Mouse (Mus musculus) cerebral cortex, adult 2 months (tissue): ENCODE measurements around the gene Cpne9.

Experiments
- WGBS: fragments of 180-500 bp; shearing (Covaris S2); methylation state at CpG from one replicate; pipeline ENCODE4 v1.1.7; 2018; 5-methylcytosine and 5-hydroxymethylcytosine counted together

Cpne9 gene

GRCm38 (mm10) chr6:113282101-113282802, at the start of gene Cpne9:
Gene Cpne9, plus strand, starts transcription at chr6:113282307.
- WGBS = 1% methylated on average over 37 of the region's 37 CpGs

- WGBS = 46% methylated on average over 5 of the region's 5 CpGs
Measured at GRCm38 (mm10) chr6:113235141-113235540, 47.0 kb upstream of the Cpne9 start.

- under 1% methylated on average over 55 of the region's 55 CpGs for WGBS
Measured at GRCm38 (mm10) chr6:113237542-113238270, 44.4 kb upstream of the Cpne9 start, which contains the start of gene Mtmr14. Gene Mtmr14, plus strand, starts transcription at chr6:113237843.

DNA sequence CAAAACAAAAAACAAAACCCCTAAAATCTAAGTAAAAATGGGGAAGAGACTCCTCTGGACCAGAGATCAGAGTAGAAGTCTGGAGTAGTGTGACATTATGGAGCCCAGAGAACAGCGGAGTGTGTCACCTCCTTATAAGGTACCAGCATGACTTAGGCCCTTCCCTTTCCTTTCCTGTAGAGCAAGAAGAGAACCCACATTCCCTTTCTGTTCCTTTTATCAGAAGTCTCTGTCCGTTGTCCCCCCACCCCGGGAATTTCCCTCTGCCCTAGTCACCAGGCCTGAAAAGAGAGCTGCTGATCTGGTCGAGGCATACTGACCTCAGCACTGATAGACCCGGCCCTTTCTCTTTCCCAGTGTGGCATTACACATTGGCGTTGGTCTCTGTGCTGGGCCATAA, 43.7 kb upstream of the Cpne9 start:
- WGBS = 35% methylated on average over 6 of the region's 6 CpGs

DNA sequence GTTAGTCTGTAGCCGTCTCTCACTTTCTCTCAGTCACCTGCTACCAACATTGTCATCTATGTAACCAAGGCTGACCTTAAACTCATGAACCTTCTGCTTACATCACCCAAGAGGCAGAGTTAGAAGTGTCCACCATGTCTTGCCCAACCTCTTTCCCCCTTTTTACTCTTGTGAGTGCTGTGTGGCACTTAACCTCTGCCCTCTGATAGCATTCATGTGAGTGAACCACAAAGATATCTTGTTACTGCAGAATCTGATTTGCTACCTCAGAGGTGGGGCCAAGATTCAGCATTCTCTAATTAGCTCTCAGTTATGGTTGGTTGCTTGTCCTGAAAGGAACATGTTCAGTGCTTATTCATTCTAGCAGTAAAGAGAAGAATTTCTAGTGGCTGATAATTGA, 39.4 kb upstream of the Cpne9 start:
- 82% methylated on average over 1 of the region's 1 CpGs for WGBS

- WGBS = 92% methylated on average over 2 of the region's 2 CpGs
Measured at GRCm38 (mm10) chr6:113245585-113245984, 36.5 kb upstream of the Cpne9 start.

GRCm38 (mm10) chr6:113250786-113251185, 31.3 kb upstream of the Cpne9 start:
- WGBS = 91% methylated on average over 5 of the region's 5 CpGs

DNA sequence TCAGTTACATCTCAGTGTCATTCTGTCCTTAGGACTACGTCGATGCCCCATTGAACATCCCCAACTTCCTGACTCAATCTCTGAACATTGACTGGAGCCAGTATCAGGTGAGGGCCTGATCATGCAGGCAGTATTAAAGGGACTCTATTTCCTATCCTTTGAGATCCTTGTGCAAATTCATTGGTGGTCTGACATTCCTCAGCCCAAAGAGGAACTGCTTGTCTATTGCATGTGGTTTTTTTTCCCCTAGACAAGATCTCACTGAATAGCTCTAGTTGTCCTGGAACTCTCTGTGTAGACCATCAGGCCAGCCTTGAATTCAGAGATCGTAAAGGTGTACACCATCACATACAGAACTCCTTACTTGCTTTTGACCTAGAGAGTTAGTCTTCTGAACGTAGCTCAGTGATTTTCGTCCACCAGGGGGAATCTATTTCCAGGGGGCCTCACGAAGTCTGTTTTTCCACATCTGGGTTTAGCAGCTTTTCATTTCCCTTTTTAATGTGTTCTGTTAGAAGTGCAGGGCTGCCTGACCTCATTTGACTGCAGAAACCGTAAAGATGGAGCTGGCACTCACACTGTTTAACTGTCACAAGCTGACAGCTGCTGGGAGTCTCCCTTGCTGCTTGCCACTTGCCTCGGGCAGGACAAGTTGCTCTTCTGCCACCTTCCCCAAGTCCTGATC, 20.8 kb upstream of the Cpne9 start:
- WGBS = 59% methylated on average over 8 of the region's 8 CpGs

GRCm38 (mm10) chr6:113263531-113263930, 18.6 kb upstream of the Cpne9 start:
- 71% methylated on average over 6 of the region's 6 CpGs for WGBS

DNA sequence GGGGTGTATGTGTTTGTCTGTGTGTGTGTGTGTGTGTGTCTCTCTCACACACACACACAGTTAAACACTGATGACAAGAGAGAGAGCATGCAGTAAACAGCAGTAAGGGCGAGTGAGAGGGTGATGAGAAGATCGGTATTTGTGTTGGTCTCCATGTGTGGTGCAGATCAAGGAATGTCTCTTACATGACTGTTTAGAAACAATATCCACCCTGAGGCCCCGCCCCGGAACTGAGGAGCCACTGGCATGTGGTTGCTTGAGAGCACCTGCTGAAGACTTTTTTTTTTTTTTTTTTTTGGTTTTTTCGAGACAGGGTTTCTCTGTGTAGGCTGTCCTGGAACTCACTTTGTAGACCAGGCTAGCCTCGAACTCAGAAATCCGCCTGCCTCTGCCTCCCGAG, 17.7 kb upstream of the Cpne9 start:
- WGBS = 96% methylated on average over 8 of the region's 8 CpGs

DNA sequence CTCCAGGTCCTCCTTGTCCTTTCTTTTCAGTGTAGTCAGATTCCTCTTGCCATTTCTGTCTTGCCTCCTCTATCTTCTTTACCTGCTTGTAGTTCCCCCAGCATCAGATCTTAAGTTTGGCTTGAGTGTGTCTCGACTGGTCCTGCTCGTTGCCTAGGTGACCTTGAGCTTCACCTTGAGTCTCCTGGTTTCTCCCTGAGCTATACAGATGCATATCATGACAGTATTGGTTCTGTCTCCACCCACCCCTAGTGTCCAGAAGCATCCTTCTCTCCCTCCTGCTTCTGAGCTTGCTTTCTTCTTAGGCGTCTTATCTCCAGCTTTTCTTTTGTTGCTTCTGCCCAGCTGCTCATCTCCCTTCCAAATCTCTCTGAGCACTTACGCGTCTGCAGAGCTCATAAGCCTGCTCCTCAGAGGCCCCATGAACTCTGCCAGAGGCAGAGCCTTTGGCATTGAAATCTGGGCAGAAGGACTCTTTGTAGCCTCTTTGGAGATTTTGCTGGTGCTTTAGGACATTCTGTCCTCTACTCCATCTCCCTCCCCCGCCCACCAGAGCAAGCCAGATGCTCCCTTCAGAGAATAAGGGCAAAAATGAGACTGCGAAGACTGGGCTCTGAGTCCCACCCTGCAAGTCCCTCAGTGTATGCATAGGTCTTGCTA, 15.0 kb upstream of the Cpne9 start:
- 69% methylated on average over 7 of the region's 7 CpGs for WGBS

DNA sequence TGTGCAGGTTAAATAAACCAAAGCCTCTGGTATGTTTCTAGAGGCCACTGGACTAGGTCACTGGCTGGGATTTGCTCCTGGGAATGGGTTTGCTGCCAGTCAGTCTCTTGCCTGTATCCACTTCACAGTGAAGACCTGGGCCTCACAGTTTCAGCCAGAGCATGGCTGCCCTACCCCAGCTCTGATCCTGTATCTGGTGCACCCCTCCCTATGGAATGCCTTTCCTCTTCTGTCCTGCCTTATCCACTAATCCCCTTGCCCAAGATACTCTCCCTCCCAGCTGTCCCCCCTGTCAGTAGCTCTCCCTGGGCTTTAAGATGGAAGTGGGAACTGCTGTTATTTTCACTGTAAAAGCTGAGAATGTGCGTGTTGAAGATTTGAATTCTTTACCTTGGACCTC, 14.1 kb upstream of the Cpne9 start:
- 88% methylated on average over 1 of the region's 1 CpGs for WGBS

DNA sequence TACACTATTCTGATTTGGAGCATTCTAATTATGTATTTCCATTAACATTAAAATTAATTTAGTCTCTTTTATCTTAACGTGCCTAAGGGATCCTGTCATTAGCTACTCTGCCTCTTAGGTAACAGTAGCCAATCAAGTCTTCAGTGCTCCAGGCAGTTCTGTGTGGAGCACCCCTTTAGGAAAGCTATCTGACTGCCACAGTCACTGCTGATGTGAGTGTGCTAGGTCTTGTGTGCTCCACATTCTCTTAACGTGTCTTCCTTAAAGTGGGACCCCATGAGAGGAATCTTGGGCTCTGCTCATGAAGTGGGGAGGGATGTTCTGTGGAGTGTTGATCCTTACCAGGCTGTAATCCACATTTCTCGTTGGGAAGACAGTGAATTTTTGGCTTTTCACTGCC, 9.7 kb upstream of the Cpne9 start:
- WGBS = 71% methylated on average over 3 of the region's 3 CpGs

DNA sequence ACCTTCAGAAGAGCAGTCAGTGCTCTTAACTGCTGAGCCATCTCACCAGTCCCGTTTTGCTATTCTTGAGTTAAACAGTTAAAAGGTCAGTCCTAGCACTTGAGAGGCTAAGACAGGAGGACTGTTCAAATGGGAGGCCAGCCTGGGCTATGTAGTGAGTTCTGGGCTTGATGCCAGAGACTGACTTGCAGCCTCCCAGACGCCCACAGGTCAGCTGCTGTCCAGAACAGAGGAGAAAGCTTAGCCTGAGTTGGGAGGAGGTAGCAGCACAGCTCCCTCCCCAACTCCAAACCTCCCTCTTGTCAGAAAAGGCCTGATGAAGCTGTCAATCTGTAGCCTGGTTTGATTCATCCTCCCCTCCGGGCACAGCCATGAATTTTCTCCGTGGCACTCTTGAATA, 5.3 kb upstream of the Cpne9 start:
- WGBS = 42% methylated on average over 4 of the region's 4 CpGs

DNA sequence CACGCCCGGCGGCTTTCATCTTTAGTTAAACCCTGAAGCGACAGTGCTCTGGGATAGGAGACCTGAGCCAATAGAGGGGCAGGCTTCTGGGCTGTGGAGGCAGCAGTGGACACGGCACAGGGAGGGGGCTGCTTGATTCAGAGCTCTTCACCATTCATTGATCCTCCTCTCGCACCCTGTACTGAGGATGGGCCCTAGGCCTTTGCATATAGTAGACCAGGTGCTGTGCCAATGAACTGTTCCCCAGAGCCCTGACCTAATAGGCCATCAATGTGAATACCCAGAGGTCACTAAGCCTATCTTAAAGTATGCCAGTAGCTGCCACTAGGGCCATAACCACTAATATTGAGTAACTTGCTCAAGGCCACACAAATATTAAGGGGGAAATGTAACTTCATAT, 431 bp upstream of the Cpne9 start:
- WGBS = 80% methylated on average over 6 of the region's 6 CpGs

GRCm38 (mm10) chr6:113282969-113283368, 862 bp downstream of the Cpne9 start:
- 2% methylated on average over 22 of the region's 22 CpGs for WGBS

- WGBS = 23% methylated on average over 6 of the region's 6 CpGs
Measured at GRCm38 (mm10) chr6:113283500-113283899, 1.4 kb downstream of the Cpne9 start.

- WGBS = 80% methylated on average over 3 of the region's 3 CpGs
Measured at GRCm38 (mm10) chr6:113284931-113285330, 2.8 kb downstream of the Cpne9 start.

DNA sequence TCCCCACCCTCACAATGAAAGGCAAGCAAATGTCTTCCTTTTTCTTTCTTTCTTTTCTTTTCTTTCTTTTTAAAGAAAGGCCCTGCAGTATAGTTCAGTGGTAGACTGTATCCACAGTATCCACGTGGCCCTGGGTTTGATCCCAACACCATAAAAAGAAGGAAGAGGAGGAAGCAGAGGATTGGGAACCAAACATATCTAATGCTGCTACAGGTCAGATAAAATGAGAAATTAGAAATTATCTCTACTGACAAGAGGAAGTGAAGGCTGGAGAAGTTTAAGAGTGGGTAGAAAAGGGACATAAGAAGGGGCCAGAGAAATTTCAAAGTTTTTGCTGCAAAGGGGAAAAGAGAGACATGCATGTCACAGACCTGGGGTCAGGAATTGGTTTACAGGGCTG, 4.2 kb downstream of the Cpne9 start:
- 81% methylated on average over 1 of the region's 1 CpGs for WGBS

GRCm38 (mm10) chr6:113287236-113287635, 5.1 kb downstream of the Cpne9 start:
- WGBS = 56% methylated on average over 4 of the region's 4 CpGs

- WGBS = 93% methylated on average over 15 of the region's 15 CpGs
Measured at GRCm38 (mm10) chr6:113289346-113289745, 7.2 kb downstream of the Cpne9 start.

GRCm38 (mm10) chr6:113290346-113290745, 8.2 kb downstream of the Cpne9 start:
- WGBS = 73% methylated on average over 6 of the region's 6 CpGs
